Mouse (Mus musculus): ENCODE measurements around the gene Ica1. TPM values are rescaled to one million over a fixed set of nuclear protein-coding genes. Genes with fewer than 3 reads are reported as not detected.

The Ica1 gene
- total RNA-seq, 2 experiments from 2014 or later: 1.5 to 1.7 TPM

DNA sequence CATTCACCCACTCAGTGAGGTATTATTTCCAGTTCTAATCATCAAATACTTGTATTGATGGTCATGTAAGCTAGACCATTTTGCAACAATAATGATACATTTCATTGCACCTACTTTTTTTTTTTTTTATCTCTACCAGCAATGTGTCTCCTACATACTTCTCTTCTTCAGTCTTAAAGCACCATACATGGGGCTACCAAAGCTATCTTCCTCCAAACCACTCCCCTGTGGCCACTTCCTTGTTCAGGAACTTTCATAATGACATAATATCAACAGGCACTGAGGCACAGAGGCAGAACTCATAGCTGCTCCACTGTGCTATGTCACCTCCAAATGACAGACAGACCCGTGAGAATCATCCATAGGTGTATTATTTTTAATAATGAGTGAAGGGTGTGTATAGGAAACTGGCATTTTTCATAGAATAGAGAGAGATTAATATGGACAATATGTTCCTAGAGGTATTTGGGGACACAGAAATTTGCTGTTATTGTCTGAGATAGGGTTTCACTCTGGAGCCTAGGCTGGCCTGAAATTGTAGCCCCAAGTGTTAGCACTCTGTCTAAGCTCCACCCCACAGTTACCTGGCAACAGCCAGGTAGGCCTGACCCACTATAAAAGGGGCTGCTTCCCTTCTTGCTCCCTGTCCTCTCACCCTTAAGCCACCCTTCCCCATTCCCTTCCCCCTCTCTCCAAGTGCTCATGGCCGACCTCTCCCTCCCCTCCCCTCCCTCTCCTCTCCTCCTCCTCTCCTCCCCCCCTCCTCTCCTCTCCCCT is 86.9 kb downstream of the Ica1 start:
- no peak for DNase-seq (ENCODE audit: low spot score)

DNA sequence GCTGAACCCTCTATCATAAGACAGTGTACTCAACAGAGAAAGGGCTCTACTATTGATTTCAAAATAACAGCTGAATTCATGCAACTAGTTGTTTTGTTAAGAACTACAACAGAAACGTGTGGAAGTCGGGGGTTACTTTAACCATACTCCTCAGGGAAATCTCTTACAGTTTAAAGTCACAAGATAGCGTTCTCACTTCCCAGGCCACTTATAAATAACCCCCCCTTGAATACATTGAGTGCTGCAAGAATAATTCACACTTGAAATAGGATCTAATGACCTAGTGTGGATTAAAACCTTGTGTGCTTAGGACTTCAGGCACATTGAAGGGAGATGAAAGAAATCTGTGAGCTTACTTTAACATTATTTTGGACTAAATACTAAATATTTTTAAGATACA is 87.8 kb downstream of the Ica1 start:
- no peak for DNase-seq (ENCODE audit: low spot score)

DNA sequence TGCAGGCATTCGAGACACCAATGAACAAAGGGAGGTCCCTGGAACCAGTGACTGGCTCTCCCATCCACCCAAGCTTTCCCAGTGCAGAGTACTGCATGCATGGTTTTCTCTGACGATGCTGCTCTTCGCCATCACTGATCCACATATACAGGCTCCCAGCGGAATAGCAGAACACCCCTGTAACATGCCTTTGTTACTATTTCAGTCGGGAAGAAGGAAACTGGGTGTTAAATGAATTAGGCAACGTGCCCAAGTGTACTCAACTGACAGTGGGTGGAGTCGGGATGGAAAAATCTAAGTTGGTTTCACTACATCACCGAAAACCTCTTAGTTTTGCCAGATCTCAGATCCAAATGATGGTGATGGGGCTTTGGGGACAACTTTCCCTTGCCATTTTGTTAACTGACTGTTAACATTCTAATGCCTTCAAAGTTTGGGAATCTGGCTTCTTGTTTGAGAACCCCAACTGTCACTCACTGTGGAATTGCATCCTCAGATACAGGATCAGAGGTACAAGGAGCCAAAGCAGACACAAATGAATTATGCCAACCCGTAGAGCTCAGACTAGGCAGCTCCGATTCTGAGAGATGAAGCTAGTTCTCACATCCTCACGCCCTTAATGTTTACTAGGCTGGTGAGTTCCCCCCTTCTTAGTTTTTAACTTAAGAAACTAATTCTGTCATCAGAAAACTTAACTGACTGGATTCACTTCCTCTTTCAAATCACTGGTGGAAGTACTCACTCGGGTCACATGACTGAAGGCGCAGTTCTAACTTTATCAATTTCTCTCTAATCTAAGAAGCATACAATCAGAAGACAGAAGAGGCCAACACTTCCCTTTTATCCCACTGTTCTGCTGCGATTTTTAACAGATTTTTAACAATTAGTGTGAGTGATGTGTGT is 91.4 kb downstream of the Ica1 start:
- DNase-seq (ENCODE audit: low spot score): no peak

DNA sequence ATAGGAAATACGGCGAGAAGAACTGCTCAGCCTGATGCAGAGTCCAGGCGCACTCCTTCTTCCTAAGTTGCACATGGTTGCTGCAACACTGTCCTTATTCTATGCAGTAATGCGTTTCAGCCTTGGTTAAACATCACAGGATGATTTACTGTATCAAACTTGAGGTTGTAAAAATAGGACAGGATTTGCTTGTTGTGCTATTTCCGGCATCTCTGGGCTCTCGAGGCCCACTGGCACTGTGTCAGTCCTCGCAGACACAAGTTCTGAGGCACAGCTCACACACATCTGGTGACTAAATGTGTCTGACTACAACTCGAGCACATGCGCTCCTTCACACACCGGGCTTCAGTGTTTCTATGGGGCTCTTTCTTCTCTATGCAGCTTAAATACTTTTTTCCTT is 94.9 kb downstream of the Ica1 start:
- DNase-seq (ENCODE audit: low spot score): no peak

DNA sequence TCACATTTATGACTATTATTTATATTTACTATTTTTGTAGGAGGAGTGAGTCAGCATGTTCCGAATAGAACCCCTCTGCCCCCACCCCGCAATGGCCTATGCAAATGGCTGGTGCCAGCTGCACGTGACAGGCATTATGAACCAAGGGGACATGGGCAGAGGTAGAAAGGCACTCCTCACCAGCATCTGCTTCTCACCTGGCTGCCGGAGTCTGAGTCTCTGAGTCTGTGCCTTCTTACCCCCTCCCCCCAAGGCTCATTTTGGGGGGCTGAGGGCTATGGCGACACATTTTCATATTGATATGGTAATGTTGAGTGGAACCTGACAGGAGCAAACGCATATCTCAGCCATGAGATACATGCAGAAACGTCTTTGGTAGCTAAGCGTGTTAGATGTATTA is 97.4 kb downstream of the Ica1 start:
- DNase-seq (ENCODE audit: low spot score): no peak

DNA sequence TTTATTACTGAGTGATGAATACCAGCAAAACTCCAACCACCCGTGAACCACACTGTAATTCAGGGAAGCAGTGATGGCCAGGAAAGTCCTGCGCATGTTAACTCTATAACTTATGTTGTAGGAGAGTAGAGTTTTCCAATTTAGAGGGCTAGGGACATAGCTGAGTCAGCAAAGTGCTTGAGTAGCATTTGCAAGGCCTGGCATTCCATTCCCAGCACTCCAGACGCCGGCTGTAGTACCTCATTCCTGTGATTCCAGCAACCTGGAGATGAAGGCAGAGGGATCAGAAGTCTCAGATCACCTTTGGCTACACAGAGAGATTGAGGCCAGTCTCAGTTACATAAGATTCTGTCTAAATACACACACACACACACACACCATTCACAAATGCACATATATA is 105.3 kb downstream of the Ica1 start:
- DNase-seq (ENCODE audit: low spot score): no peak

DNA sequence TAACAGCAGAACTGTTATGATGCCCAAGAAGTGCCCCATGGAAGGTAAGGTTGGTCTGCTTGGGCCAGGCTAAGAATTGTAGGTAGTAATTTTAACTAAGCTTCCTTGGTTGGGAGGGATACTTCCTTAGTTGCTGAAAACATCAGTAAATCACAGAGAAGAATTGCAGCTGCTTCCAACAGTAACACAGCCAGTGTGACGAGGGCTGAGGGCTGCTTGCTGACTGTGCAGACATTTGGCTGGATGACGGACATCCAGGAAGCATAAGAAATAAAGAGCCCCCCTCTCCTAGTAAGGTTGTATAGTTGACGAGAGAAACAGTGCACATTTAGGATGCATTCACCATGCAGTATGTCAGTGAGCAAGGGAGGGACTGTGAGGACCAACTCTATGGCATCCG is 108.9 kb downstream of the Ica1 start:
- no peak for DNase-seq (ENCODE audit: low spot score)

DNA sequence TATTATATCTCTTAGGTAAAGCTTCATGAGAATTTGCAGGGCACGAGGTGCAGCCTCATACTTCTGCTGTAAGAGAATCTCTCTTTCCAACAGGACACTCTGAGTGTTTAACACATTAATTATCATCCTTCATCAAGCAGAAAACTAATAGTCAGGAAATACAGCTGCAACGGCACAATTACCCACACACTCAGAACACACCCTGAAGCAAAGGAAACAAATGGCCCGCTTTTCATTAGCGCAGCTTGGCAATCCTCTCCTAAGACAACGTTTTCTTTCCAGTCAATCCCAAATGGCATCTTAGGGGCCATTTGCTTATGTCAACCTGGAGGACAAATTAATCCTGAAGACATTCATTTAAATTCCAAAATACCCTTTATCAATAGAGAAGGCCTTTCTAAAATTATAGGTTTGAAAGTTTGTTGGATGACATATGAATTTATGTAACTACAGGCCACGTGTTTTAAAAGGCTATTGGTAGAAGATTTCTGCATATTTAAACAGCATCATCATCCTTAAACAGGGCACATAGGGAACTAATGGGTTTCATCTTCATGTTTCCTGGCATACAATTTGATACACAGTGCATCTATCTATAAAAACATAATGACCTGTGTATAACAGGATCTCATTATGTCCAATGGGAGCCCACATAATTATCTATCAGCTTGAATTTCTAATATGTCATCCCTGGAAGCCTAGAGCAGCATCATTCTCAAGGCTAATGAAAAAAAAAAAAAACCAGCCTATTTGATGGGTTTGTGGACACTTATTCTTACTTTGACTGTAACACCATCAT is 110.1 kb downstream of the Ica1 start:
- DNase-seq (ENCODE audit: low spot score): no peak

DNA sequence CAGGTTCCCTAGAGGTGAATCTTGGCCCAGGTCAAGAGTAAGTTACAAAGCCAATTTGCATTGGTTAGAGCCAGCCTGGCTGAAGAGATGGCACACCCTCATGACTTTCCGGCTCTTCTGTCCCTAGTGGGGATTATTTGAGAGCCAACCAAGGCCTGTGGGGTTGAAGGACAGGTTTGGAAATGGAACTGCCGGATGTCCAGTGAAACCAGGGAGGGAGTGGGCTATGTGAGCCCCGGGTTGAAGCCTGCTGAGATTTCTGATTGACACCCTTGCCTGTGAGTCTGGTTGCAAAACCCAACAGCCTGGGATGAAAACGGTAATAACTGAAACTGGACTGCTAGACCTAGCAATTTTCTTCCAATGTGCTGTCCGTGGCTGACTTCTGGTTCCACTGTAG is 112.5 kb downstream of the Ica1 start:
- DNase-seq (ENCODE audit: low spot score): no peak

DNA sequence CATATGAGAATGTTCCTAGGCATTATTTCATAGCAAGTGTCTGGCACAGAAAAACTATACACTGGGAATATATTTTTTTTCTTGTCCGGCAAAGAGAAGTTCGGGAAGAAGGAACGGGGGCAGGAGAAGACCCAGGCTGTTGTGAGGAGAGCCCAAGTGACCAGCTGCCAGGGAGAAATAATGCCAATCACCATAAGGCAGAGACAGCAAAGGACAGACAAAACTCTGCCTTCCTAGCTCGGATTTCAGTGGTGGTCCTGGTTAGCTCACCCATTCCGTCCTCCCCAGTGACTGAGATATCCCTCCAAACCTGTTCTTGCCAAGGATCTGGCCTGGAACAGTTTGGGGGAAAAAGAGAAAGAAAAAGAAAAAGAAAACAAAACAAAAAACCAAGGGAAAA is 113.3 kb downstream of the Ica1 start:
- no peak for DNase-seq (ENCODE audit: low spot score)

DNA sequence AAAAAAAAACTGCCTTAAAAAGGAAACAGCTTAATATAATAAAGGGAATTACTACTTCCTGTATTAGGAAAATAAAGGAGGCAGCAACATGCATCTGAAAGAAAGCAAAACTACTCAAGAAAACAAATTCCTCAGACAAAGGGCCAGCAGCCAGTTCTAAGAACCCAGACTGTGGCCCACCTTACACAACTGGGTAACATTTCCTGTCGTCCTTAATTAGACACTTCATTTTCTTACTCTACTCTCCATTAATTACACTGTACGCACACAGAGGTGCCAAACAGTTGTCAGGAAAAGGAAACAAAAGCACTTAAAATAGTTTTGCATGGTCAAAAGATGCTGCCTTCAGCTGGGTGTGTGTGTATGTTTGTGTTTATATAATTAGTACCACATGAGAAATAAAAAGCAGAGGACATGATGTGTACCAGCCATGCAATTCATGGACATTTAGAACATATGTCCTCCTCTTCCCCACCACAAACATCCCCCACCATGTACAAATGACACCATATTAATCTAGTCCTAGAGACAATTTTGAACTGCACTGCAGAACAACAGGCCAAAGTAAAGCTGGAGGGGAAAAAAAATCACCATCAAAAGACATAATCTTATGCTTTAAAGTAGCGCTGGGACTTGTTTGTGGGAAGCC is 115.1 kb downstream of the Ica1 start:
- DNase-seq (ENCODE audit: low spot score): no peak

DNA sequence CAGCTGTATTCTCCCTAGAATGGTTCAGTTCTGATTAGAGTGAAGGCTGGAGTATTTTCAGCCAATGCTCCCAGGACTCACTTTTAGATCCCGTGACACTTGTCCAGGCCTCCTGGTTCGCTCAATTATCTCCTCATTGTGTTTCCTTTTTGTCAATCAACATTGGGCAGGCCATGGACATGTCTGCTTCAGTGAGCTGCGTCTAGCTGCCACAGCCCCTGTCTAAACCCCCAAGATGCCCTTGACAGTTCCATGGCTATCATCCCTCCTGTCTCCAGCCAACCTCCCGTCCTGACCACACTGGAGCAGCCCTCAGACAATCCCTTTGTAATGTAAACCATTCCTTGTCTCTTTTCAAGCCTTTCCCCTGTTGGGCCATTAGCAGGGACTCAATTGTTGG is 116.9 kb downstream of the Ica1 start:
- no peak for DNase-seq (ENCODE audit: low spot score)

DNA sequence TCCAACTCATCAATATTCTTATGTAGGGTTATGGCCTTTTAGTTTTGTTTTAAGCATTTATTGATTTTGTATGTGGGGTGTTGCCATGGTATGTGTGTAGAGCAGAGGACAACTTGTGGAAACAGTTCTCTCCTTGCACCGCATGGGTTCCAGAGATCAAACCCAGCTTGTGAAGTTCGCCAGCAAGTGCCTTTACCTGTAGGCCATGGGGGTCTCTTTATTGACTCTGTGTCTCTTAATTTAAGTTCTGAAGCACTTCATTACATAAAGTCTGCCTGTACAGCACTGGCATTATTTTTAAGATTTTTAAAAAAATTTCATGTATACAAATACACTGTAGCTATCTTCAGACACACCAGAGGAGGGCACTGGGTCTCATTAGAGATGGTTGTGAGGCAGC is 118.2 kb downstream of the Ica1 start:
- no peak for DNase-seq (ENCODE audit: low spot score)

DNA sequence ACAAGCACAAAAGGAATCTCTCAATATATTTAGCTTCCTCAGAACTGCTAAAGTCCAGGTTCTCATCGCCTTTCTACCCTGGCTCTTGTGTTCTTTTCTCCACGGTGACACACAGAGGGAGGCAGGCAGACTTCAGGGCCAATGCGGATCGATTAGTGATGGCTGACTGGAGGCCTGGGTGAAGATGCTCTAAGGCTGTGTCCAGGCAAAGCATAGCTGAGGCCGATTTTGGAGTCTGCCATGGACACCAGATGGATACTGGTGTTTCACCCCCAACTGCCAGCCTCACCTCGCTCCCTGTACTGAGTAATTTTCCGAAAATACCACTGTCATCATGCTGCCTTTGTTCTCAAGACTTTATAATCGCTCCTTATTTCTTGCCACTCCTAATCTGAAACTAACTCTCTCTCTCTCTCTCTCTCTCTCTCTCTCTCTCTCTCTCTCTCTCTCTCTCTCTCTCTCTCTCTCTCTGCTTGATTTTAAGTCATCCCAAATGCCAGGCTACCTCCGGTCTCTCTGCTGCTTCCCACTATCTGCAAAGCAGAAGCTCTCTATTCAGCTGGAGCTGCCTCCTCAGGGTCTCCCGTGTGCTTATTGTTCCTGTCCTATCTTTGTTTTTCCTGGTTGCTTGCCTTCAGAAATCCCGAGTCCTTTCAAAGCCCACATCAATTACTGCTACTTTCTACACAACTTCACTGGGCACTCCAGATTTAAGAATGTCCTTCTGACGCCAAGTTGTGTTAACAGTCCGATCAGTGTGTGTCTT is 118.9 kb downstream of the Ica1 start:
- no peak for DNase-seq (ENCODE audit: low spot score)

DNA sequence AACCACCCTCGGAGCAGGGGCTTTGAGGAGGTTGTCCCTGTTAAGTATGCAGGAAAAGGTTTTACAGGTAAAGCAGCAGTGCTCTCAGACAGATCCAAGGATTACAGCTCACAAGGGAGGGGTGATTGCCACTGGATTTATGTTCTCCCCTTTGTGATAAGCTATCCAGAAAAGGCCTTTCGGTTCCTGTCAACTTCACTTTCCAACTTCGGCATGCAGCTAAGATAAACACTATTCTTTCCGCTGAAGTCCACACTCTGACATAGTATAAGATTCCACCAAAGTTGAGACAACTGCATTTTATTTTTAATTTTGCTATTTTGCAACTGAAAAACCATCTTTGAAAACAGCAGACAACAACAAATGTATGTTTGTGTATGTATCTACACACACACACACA is 119.9 kb downstream of the Ica1 start:
- no peak for DNase-seq (ENCODE audit: low spot score)

DNA sequence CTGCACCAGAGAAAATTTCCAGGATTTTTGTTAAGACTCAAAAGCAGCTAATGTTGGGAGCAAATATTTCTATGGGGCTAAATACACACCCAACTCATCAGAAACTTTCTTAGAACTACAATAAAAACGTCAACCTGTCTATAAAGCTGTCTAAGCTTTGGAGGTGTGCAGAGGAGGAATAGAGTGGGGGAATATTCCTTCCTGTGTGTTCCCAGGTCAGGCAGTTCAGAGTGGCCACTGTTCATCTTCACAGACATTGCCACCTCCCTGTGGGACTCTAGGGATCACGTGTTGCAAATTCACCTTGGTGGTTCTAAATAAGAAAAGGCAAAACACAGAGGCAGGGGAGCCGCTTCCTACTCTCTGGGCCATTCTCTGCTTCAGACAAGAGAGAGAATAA is 120.8 kb downstream of the Ica1 start:
- DNase-seq (ENCODE audit: low spot score): no peak

DNA sequence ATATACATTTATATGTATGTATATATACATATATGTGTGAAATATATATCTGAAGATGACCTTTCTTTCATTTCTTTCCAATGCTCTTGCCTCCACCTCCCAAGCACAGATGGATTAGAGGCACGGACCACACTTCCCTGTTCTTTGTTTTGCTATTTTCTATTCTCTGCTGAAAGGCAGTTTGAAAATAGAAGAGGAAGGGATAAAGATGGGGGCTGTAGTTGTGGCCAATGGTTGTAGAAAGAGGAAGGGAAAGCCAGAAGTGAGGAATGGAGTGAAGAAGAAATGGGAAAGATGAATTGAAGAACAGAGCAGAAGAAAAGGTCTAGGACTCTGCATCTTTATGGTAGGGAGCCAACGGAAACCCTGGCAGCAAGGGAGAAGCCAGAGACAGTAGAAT is 122.8 kb downstream of the Ica1 start:
- no peak for DNase-seq (ENCODE audit: low spot score)

DNA sequence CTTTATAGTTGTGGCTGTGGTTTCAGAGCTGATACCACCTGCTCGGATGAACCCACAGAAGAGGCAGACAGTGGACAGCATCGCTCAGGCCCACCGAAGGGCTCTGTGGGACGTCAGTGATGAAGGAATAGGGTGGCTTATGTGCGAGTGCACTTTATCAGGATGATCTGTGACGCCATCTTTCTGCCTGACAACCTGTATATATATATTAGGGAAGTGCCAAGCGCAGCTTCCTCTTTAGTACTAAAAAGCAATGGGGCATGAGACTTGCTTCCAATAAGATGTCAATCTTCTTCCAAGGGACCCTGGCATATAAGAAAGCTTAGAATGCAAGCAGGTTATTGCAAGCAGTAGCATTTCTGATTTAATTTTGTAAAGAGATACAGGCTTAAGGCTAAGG is 127.9 kb downstream of the Ica1 start:
- no peak for DNase-seq (ENCODE audit: low spot score)

DNA sequence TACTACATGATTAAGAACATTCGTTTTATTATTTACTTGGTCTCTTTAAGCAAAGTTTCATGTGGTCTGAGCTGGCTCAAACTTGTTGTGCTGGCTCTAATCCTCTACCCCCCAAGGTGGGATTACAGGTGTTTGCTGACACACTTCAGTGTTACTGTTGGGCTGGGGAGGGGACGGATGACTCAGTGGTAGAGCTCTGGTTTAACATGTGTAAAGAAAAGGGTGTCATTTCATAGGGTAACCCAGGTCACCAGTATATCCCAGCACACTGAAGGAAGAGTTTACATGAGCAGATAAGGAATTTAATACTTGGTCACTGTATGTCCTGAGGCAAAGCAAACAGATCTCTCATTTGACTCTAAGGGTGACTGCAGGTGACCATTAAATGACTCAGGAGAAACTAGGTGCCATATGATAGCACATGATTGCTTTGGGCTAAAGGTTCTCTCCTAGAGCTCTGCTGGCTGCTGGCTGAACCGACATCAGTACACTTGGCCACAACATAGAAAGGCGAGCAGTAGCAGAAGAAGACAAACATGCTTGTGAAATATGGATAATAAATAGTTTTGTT is 128.9 kb downstream of the Ica1 start:
- DNase-seq (ENCODE audit: low spot score): no peak

DNA sequence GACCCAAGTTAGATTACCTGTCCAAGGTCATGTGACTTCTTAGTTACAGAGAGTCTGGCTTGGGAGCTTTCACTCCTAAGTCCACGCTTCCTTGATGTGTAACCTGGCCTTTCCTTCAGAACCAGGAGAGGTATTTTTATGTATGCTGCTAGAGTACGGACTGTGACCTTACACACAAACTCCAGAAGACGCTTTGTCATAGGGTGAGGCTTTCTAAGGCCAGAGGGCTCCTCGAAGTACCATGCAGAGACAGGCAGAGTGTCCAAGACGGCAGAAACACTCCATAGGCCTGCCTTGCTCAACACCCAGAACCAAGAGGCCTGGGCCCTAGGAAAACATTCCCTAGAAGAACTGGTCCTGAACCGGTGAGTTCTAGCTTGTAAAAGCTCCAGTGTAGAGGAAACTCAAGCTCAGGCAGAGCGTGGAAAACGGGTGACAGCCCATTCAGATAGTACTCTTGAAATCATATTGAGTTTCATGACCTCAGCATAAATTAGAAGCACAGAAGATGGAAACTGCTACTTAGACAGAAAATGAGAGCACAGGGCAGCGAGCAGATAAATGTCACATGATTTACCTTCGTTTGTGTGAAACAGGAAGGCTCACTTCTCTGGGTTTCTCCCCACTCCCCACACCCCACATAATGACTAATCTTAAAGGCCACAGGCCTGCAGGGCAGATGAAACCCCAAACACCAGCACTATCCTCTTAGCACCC is 129.9 kb downstream of the Ica1 start:
- DNase-seq (ENCODE audit: low spot score): no peak

Data from gastrocnemius, adult 18-20 months (tissue).